Mouse (Mus musculus) intestine, postnatal 0 days (tissue): ENCODE measurements around the gene Slc27a3. TPM values are rescaled to one million over a fixed set of nuclear protein-coding genes. Genes with fewer than 3 reads are reported as not detected.

Experiments
- ATAC-seq: fragments of 200-750 bp; cut with Nextera tagmentation; 2 replicates; pipeline ENCODE4 v1.8.0; 2017; ENCODE audit warnings: mild to moderate bottlenecking, moderate TSS enrichment, moderate library complexity
- H3K27ac ChIP-seq: fragments of 300-500 bp; sonication (generic); 2 replicates; pipeline ENCODE4 v1.5.1; 2014; ENCODE audit warnings: mild to moderate bottlenecking, low read depth, low read length, moderate library complexity
- H3K27me3 ChIP-seq: fragments of 300-500 bp; sonication (generic); replicated peaks from 2 replicates; pipeline ENCODE4 v1.6.1; 2014; ENCODE audit warnings: low read length, mixed read lengths; ENCODE audit not compliant: control insufficient read depth, insufficient read depth
- H3K36me3 ChIP-seq: fragments of 300-500 bp; sonication (generic); 2 replicates; pipeline ENCODE4 v1.6.1; 2014; ENCODE audit warnings: mild to moderate bottlenecking, moderate library complexity; ENCODE audit not compliant: control insufficient read depth, insufficient read depth
- H3K4me1 ChIP-seq: fragments of 300-500 bp; sonication (generic); replicated peaks from 2 replicates; pipeline ENCODE4 v1.6.1; 2014; ENCODE audit warnings: antibody characterized with exemption, low read length, mixed read lengths; ENCODE audit not compliant: control insufficient read depth, insufficient read depth
- H3K4me2 ChIP-seq: fragments of 300-500 bp; sonication (generic); replicated peaks from 2 replicates; pipeline ENCODE4 v1.6.1; 2014; ENCODE audit warnings: low read depth, mild to moderate bottlenecking, moderate library complexity
- H3K4me3 ChIP-seq: fragments of 300-500 bp; sonication (generic); 2 replicates; pipeline ENCODE4 v1.5.1; 2014; ENCODE audit warnings: low read depth, low read length
- H3K9ac ChIP-seq: fragments of 300-500 bp; sonication (generic); 2 replicates; pipeline ENCODE4 v1.6.1; 2014; ENCODE audit warnings: mild to moderate bottlenecking, low read depth, low read length
- H3K9me3 ChIP-seq: fragments of 300-500 bp; sonication (generic); 2 replicates; pipeline ENCODE4 v1.6.1; 2016; ENCODE audit warnings: mixed run types; ENCODE audit not compliant: control insufficient read depth
- CTCF ChIP-seq: sonication (generic); IDR thresholded peaks from 2 replicates; pipeline ENCODE4 v1.5.1; 2016; ENCODE audit warnings: low read depth, mild to moderate bottlenecking, control low read depth, antibody characterized with exemption, moderate library complexity
- WGBS: fragments of 180-500 bp; shearing (Covaris S2); extraction: QIAGEN DNeasy Blood & Tissue Kit; methylation state at CpG from one replicate; pipeline ENCODE4 v1.1.7; 2014; 5-methylcytosine and 5-hydroxymethylcytosine counted together
- polyA plus RNA-seq: library from polyadenylated mRNA; unstranded; fragments of >200 nt; fragmentation: Nextera tagmentation; extraction: Ambion mirVana; gene quantifications from 2 replicates; pipeline ENCODE4 v1.2.1, GENCODE M21; 2015

Gene Slc27a3
- polyA plus RNA-seq, 1 experiment from 2014 or later = 2.9 TPM

- Histone ChIP-seq H3K4me2 (no peak overlapping the region), H3K4me1 (no peaks in the 10 kb centered on the region), H3K27ac (peak overlapping the region; percentile 5; the same call in 1 of the 2 replicates), H3K36me3 (peaks cover 88% of the 10 kb centered on the region), H3K9ac (no peak overlapping the region), H3K4me3 (no peak overlapping the region), H3K27me3 (no peaks in the 10 kb centered on the region), H3K9me3 (no peaks in the 10 kb centered on the region)
- TF ChIP-seq CTCF = no peak
- ATAC-seq = no peak
- 74% methylated on average over 4 of the region's 4 CpGs for WGBS
Measured at GRCm38 (mm10) chr3:90400993-90401392, 11.3 kb upstream of the Slc27a3 start.

DNA sequence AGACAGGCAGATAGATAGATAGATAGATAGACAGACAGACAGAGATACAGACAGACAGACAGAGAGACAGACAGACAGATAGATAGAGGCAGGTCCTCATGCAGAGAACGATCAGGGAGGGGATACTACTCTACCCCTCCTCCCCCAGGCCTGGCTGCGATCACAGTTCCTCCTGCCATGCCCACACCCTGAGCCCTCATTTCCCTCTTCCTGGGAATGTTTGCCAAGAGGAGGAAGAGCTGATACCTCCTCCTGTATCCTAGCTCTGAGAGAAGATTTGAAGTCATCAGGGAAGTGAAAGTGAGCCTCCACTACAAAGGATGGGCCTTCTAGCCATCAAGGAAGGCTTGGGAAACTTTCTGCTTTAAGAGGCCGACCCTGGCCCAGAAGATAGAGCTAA, 5.9 kb upstream of the Slc27a3 start:
- Histone ChIP-seq H3K36me3 (peaks cover 85% of the 10 kb centered on the region), H3K4me2 (no peak overlapping the region), H3K9ac (no peak overlapping the region), H3K27ac (no peak overlapping the region), H3K9me3 (no peaks in the 10 kb centered on the region), H3K4me3 (no peak overlapping the region), H3K4me1 (no peaks in the 10 kb centered on the region), H3K27me3 (no peaks in the 10 kb centered on the region)
- no peak for TF ChIP-seq CTCF
- no peak for ATAC-seq
- 68% methylated on average over 3 of the region's 3 CpGs for WGBS

- no peak for ATAC-seq
- Histone ChIP-seq H3K9me3 (no peaks in the 10 kb centered on the region), H3K4me1 (0 out of 2 replicates have a peak, but pooled peaks cover 4% of the 10 kb centered on the region), H3K4me2 (no peak overlapping the region), H3K4me3 (no peak overlapping the region), H3K36me3 (peaks cover 61% of the 10 kb centered on the region), H3K9ac (no peak overlapping the region), H3K27me3 (no peaks in the 10 kb centered on the region), H3K27ac (no peak overlapping the region)
- TF ChIP-seq CTCF = no peak
- 95% methylated on average over 3 of the region's 3 CpGs for WGBS
Measured at GRCm38 (mm10) chr3:90392661-90393060, 2.9 kb upstream of the Slc27a3 start.

GRCm38 (mm10) chr3:90391941-90392340, 2.2 kb upstream of the Slc27a3 start:
- Histone ChIP-seq H3K36me3 (peaks cover 59% of the 10 kb centered on the region), H3K4me1 (0 out of 2 replicates have a peak, but pooled peaks cover 4% of the 10 kb centered on the region), H3K4me3 (no peak overlapping the region), H3K4me2 (no peak overlapping the region), H3K9ac (no peak overlapping the region), H3K27me3 (no peaks in the 10 kb centered on the region), H3K9me3 (no peaks in the 10 kb centered on the region), H3K27ac (no peak overlapping the region)
- WGBS = 91% methylated on average over 8 of the region's 8 CpGs
- TF ChIP-seq CTCF = no peak
- ATAC-seq = no peak

GRCm38 (mm10) chr3:90391004-90391403, 1.3 kb upstream of the Slc27a3 start:
- H3K4me3 ChIP-seq = no peak overlapping the region
- no peak overlapping the region for H3K27ac ChIP-seq
- no peak for ATAC-seq
- 0 out of 2 replicates have a peak, but pooled peaks cover 4% of the 10 kb centered on the region for H3K4me1 ChIP-seq
- H3K27me3 ChIP-seq = no peaks in the 10 kb centered on the region
- no peak for TF ChIP-seq CTCF
- H3K9me3 ChIP-seq = no peaks in the 10 kb centered on the region
- H3K4me2 ChIP-seq = no peak overlapping the region
- 67% methylated on average over 4 of the region's 4 CpGs for WGBS
- H3K9ac ChIP-seq = no peak overlapping the region
- peaks cover 50% of the 10 kb centered on the region for H3K36me3 ChIP-seq

DNA sequence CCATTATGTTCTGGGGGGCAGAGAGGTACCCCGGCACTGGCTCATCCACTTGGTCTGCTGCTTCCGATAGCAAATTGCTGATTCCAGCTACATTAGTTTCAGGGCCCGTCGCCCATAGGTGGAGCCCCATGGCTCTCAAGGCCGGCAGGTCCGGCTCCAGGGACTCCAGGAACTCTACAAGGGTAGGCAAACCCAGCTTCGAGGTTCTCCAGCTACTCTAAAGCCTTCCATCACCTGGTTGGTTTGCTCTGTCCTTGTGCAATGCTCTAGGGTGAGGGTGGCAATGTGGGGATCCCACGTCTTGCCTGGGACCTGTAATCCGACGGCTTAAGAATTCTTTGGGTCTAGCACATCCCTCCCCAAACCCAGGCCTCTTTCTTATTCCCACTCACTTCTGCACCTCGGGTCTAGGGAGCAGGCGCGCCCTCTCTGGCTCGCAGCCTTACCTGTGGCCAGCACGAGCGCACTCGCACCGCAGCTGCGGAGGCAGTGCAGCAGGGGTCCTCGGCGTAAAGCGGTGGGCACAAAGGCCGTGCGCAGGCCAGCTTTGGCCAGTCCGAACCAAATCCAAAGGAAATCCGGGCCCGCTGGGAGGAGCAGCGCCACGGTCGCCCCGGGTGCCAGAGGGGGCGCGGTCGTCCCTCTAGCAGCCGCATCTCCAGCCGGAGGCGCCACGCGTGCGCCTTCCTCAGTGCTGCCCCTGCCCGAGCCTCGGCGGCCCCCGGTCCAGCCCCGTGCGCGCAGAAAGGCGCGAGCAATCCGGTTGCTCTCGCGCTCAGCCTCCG, 820 bp downstream of the Slc27a3 start:
- ATAC-seq = peak; percentile 48
- 6% methylated on average over 53 of the region's 53 CpGs for WGBS
- Histone ChIP-seq H3K4me2 (peak overlapping the region; percentile 96), H3K27ac (no peak overlapping the region), H3K9me3 (no peaks in the 10 kb centered on the region), H3K9ac (peak overlapping the region; percentile 37), H3K27me3 (no peaks in the 10 kb centered on the region), H3K4me3 (peak overlapping the region; percentile 56), H3K36me3 (peaks cover 29% of the 10 kb centered on the region), H3K4me1 (0 out of 2 replicates have a peak, but pooled peaks cover 4% of the 10 kb centered on the region)
- peak; percentile 45; the same call in 1 of the 2 replicates for TF ChIP-seq CTCF
